Mouse (Mus musculus) liver, embryonic 15.5 days (tissue): ENCODE results near the gene Klf4. TPM values are rescaled to one million over a fixed set of nuclear protein-coding genes. Genes with fewer than 3 reads are reported as not detected.

Experiments used
- ATAC-seq: fragments of 200-750 bp; cut with Nextera tagmentation; 2 replicates; pipeline ENCODE4 v1.8.0; 2017; ENCODE audit warnings: moderate number of reproducible peaks, mild to moderate bottlenecking, moderate library complexity; ENCODE audit not compliant: insufficient read depth
- H3K27ac ChIP-seq: fragments of 300-500 bp; sonication (generic); replicated peaks from 2 replicates; pipeline ENCODE4 v1.5.1; 2015; ENCODE audit warnings: mild to moderate bottlenecking, inconsistent platforms
- H3K27me3 ChIP-seq: fragments of 300-500 bp; sonication (generic); 2 replicates; pipeline ENCODE4 v1.6.1; 2015; ENCODE audit warnings: mild to moderate bottlenecking, inconsistent platforms
- H3K36me3 ChIP-seq: fragments of 300-500 bp; sonication (generic); replicated peaks from 2 replicates; pipeline ENCODE4 v1.6.1; 2015; ENCODE audit warnings: moderate library complexity, mild to moderate bottlenecking, inconsistent platforms
- H3K4me1 ChIP-seq: fragments of 300-500 bp; sonication (generic); replicated peaks from 2 replicates; pipeline ENCODE4 v1.6.1; 2015; ENCODE audit warnings: inconsistent platforms
- H3K4me2 ChIP-seq: fragments of 300-500 bp; sonication (generic); 2 replicates; pipeline ENCODE4 v1.6.1; 2015; ENCODE audit warnings: moderate library complexity, mild to moderate bottlenecking, inconsistent platforms
- H3K4me3 ChIP-seq: fragments of 300-500 bp; sonication (generic); replicated peaks from 2 replicates; pipeline ENCODE4 v1.5.1; 2015; ENCODE audit warnings: mild to moderate bottlenecking, inconsistent platforms
- H3K9ac ChIP-seq: fragments of 300-500 bp; sonication (generic); 2 replicates; pipeline ENCODE4 v1.6.1; 2015; ENCODE audit warnings: moderate library complexity, mild to moderate bottlenecking, inconsistent platforms
- H3K9me3 ChIP-seq: fragments of 300-500 bp; sonication (generic); replicated peaks from 2 replicates; pipeline ENCODE4 v1.6.1; 2016; ENCODE audit warnings: inconsistent platforms
- WGBS: fragments of 180-500 bp; shearing (Covaris S2); methylation state at CpG from one replicate; pipeline ENCODE4 v1.1.7; 2015; ENCODE audit warnings: mixed read lengths; ENCODE audit not compliant: insufficient replicate concordance; 5-methylcytosine and 5-hydroxymethylcytosine counted together
- polyA plus RNA-seq: library from polyadenylated mRNA; unstranded; fragments of >200 nt; fragmentation: Nextera tagmentation; extraction: Ambion mirVana; gene quantifications from 2 replicates; pipeline ENCODE4 v1.2.1, GENCODE M21; 2015

Gene Klf4
- polyA plus RNA-seq, 1 experiment from 2014 or later = 0.79 TPM

DNA sequence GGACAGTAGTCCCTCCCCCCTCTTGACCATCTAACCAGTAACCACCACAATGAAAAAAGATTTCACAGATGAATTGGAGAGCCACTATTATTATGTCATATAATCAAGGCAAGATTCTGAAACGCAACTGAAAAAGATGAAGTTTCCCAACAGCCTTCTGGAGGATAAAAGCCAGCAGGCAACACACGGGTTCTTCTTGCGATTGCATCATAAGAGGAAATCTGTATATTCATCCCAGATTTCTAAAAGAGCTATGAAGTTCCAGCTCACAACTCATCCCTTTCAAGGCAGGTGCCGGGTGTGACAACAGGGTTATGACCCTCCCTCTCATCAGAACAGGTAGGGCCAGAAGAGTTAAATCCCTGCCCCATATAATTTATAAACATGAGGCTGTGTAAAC is 2.2 kb upstream of the Klf4 start:
- Histone ChIP-seq H3K9me3 (no peaks in the 10 kb centered on the region), H3K27me3 (peaks cover 79% of the 10 kb centered on the region), H3K9ac (no peak overlapping the region), H3K4me1 (peaks cover 7% of the 10 kb centered on the region), H3K27ac (no peak overlapping the region), H3K4me2 (no peak overlapping the region), H3K36me3 (no peaks in the 10 kb centered on the region), H3K4me3 (no peak overlapping the region)
- 49% methylated on average over 4 of the region's 4 CpGs for WGBS
- ATAC-seq = no peak

DNA sequence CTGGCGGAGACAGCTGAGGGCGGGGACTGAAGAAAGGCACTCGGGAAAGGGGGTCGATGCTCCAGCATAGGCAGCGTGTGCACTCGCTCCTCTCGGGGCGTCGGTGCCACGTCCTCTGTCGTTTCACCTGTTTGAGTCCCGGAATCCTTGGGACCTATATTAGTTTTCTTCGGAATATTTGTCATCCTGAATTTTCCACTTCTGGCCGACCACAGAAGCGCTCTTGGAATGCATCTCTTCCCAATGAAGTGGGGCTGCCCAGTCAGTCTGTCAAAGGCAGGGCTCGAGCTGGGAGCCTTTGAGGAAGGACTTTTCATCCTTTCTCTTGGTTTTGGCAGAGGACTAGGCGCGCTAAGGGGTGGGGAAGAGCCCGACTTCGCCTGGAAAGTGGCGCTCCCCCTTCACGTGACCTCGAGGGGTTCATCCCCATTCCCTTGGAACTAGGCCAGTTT is 1.6 kb upstream of the Klf4 start:
- Histone ChIP-seq H3K27me3 (peaks cover 86% of the 10 kb centered on the region), H3K4me2 (peak overlapping the region; percentile 74), H3K27ac (no peak overlapping the region), H3K4me1 (peaks cover 7% of the 10 kb centered on the region), H3K36me3 (no peaks in the 10 kb centered on the region), H3K4me3 (peak overlapping the region; percentile 55; the same call in 1 of the 2 replicates), H3K9ac (no peak overlapping the region), H3K9me3 (no peaks in the 10 kb centered on the region)
- no peak for ATAC-seq
- 5% methylated on average over 23 of the region's 23 CpGs for WGBS

DNA sequence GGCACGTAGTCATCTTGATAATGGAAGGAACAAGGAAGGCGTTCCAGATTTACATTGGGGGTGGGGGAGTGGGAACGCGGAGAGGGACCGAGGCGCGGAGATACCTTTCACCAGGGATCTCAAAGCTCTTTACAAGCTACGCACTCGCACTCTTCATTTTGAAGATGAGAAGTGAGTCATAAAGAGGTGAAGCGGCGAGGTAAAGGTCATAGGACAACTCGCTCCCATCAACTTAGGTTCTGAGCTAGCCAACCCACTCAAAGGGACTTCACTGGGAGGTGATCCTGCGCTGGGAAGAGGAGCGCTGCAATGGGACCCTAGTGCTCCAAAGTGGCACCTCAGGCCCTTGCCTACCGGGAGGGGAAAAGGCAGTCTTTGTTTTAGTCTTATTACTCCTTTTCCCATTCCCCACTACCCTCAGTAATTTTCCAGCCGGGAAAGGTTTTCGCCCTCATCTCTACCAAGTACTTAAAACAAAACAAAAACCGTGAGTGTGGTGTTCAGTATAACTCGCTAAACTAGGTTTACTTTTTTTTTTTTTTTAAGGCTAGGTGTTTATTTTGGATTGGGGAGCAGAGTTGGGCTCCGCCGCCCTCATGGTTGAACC is 1.0 kb upstream of the Klf4 start:
- Histone ChIP-seq H3K27me3 (peaks cover 86% of the 10 kb centered on the region), H3K36me3 (no peaks in the 10 kb centered on the region), H3K4me3 (peak overlapping the region; percentile 55), H3K9me3 (no peaks in the 10 kb centered on the region), H3K27ac (no peak overlapping the region), H3K4me2 (peak overlapping the region; percentile 74), H3K9ac (peak overlapping the region; percentile 18; the same call in 1 of the 2 replicates), H3K4me1 (peaks cover 7% of the 10 kb centered on the region)
- 2% methylated on average over 21 of the region's 21 CpGs for WGBS
- ATAC-seq = no peak

DNA sequence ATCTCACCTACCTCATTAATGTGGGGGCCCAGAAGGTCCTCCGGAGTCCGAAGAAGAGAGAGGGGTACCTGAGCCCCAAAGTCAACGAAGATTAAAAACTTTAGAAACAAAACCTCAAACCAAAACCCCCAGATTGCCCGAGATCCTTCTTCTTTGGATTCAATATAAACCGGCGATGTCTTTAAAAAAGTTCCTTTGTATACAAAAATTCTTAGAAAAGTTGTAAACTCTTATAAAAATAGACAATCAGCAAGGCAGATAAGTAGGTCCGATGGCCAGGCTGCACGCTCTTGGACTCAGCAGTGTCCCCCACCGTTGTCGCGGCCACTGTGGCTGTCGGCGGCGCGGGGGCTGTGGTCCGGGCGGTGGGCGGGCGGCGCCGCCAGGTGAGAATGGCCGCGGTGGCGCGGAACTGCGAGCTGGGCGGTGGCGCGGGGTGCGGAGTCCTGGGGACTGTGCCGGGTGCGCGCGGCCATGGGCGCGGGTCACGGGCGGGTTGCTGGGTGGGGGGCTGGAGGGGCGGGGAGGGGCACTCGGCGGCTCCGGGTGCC is 335 bp downstream of the Klf4 start:
- no peak overlapping the region for H3K9ac ChIP-seq
- peaks cover 7% of the 10 kb centered on the region for H3K4me1 ChIP-seq
- no peaks in the 10 kb centered on the region for H3K36me3 ChIP-seq
- H3K4me3 ChIP-seq = peak overlapping the region; percentile 55
- peaks cover 88% of the 10 kb centered on the region for H3K27me3 ChIP-seq
- H3K27ac ChIP-seq = no peak overlapping the region
- WGBS = under 1% methylated on average over 41 of the region's 42 CpGs
- peak; percentile 27 for ATAC-seq
- peak overlapping the region; percentile 74 for H3K4me2 ChIP-seq
- H3K9me3 ChIP-seq = no peaks in the 10 kb centered on the region

DNA sequence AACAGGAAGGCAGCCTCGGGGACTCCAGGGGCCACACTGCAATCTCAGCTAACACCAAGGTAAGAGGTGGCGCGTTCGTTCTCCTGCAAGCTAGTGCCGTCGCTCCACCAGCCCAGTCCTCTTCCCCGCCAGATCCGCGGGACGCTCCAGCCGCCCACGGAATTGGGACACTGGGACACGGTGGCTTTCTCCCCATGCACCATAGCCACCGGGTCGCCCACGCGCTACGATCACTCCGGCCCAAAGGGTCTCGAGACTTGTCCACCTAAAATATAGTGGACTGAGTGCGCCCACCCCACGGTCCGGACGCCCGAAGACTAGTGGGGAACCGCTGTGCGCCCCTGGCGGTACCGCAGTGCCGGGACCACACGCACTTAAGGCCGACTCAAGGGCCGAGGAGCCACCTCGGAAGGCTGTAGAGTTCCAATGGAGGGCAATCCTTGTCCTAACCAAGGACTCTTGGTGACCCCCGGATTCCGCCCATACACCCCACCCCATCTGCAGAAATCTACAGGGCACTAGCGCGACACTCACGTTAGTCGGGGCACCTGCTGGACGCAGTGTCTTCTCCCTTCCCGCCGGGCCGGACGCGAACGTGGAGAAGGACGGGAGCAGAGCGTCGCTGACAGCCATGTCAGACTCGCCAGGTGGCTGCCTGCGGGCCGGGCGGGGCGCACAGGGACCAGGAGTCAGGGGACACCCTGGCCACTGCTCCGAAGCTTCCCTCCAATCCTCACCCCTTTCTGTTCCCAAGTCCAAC is 990 bp downstream of the Klf4 start:
- WGBS = 1% methylated on average over 56 of the region's 56 CpGs
- no peak overlapping the region for H3K9ac ChIP-seq
- H3K4me1 ChIP-seq = peaks cover 7% of the 10 kb centered on the region
- H3K4me2 ChIP-seq = peak overlapping the region; percentile 74
- peaks cover 81% of the 10 kb centered on the region for H3K27me3 ChIP-seq
- no peak overlapping the region for H3K27ac ChIP-seq
- no peak for ATAC-seq
- no peaks in the 10 kb centered on the region for H3K9me3 ChIP-seq
- no peaks in the 10 kb centered on the region for H3K36me3 ChIP-seq
- peak overlapping the region; percentile 55 for H3K4me3 ChIP-seq

DNA sequence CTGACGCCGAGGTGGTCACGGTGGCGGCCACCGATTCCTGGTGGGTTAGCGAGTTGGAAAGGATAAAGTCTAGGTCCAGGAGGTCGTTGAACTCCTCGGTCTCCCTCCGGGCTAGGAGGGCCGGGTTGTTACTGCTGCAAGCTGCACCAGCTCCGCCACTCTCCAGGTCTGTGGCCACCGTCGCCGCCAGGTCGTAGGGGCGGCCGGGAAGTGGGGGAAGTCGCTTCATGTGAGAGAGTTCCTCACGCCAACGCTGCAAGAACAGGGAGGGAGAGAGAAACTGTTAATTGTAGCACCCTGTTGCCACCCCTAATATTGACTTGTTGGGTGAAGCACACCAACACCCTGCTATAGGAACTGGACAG is 1.6 kb downstream of the Klf4 start:
- H3K4me1 ChIP-seq = peaks cover 7% of the 10 kb centered on the region
- no peak for ATAC-seq
- H3K4me3 ChIP-seq = peak overlapping the region; percentile 55
- H3K9ac ChIP-seq = no peak overlapping the region
- WGBS = 1% methylated on average over 20 of the region's 20 CpGs
- no peaks in the 10 kb centered on the region for H3K9me3 ChIP-seq
- H3K27me3 ChIP-seq = peaks cover 76% of the 10 kb centered on the region
- no peak overlapping the region for H3K27ac ChIP-seq
- H3K4me2 ChIP-seq = peak overlapping the region; percentile 74
- H3K36me3 ChIP-seq = no peaks in the 10 kb centered on the region

DNA sequence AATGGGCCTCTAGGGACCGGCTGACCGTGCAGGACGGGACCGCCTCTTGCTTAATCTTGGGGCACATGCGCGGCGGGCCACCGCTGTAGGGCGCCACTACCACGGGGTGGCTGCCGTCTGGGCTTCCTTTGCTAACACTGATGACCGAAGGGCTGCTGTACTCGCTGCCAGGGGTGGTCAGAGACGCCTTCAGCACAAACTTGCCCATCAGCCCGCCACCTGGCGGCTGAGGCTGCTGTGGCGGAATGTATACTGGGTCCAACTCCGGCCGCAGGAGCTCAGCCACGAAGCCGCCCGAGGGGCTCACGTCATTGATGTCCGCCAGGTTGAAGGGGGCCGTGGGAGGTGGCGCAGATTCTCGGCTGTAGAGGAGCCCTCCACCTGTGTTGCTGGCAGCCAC is 2.0 kb downstream of the Klf4 start:
- H3K9me3 ChIP-seq = no peaks in the 10 kb centered on the region
- no peak overlapping the region for H3K27ac ChIP-seq
- H3K4me3 ChIP-seq = peak overlapping the region; percentile 55
- 1% methylated on average over 27 of the region's 27 CpGs for WGBS
- peaks cover 71% of the 10 kb centered on the region for H3K27me3 ChIP-seq
- H3K4me2 ChIP-seq = peak overlapping the region; percentile 74
- H3K9ac ChIP-seq = no peak overlapping the region
- no peak for ATAC-seq
- no peaks in the 10 kb centered on the region for H3K36me3 ChIP-seq
- peaks cover 7% of the 10 kb centered on the region for H3K4me1 ChIP-seq

DNA sequence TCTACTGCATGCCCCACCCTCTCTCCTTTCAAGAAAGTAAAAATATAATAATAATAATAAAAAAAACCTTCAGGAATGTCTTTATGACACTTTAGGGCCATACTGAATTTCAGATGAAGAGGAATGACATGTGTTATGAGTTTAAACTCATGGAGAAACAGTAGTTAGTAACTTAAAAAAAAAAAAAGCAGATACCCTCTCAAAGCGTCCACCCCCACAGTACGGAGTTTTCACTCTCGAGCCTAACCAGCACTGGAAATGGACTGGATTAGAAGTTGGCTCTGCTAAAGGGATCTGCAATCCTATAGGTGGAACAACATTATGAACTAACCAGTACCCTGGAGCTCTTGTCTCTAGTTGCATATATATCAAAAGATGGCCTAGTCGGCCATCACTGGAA is 3.9 kb downstream of the Klf4 start:
- Histone ChIP-seq H3K4me1 (peaks cover 7% of the 10 kb centered on the region), H3K9me3 (no peaks in the 10 kb centered on the region), H3K9ac (no peak overlapping the region), H3K36me3 (no peaks in the 10 kb centered on the region), H3K27me3 (peaks cover 56% of the 10 kb centered on the region), H3K4me2 (no peak overlapping the region), H3K27ac (no peak overlapping the region), H3K4me3 (no peak overlapping the region)
- WGBS = 65% methylated on average over 4 of the region's 4 CpGs
- ATAC-seq = no peak

DNA sequence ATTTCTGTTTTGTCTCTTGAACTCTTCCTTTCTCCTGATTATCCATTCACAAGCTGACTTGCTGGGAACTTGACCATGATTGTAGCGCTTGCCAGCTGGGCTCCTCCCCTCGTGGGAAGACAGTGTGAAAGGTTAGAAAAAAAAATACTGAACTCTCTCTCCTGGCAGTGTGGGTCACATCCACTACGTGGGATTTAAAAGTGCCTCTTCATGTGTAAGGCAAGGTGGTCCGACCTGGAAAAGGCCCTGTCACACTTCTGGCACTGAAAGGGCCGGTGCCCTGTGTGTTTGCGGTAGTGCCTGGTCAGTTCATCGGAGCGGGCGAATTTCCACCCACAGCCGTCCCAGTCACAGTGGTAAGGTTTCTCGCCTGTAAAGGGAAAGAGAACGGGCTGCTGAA is 4.3 kb downstream of the Klf4 start:
- no peak overlapping the region for H3K4me3 ChIP-seq
- H3K4me2 ChIP-seq = no peak overlapping the region
- peaks cover 7% of the 10 kb centered on the region for H3K4me1 ChIP-seq
- H3K27ac ChIP-seq = no peak overlapping the region
- H3K9me3 ChIP-seq = no peaks in the 10 kb centered on the region
- H3K36me3 ChIP-seq = no peaks in the 10 kb centered on the region
- H3K9ac ChIP-seq = no peak overlapping the region
- H3K27me3 ChIP-seq = peaks cover 52% of the 10 kb centered on the region
- ATAC-seq = no peak
- 73% methylated on average over 12 of the region's 12 CpGs for WGBS

DNA sequence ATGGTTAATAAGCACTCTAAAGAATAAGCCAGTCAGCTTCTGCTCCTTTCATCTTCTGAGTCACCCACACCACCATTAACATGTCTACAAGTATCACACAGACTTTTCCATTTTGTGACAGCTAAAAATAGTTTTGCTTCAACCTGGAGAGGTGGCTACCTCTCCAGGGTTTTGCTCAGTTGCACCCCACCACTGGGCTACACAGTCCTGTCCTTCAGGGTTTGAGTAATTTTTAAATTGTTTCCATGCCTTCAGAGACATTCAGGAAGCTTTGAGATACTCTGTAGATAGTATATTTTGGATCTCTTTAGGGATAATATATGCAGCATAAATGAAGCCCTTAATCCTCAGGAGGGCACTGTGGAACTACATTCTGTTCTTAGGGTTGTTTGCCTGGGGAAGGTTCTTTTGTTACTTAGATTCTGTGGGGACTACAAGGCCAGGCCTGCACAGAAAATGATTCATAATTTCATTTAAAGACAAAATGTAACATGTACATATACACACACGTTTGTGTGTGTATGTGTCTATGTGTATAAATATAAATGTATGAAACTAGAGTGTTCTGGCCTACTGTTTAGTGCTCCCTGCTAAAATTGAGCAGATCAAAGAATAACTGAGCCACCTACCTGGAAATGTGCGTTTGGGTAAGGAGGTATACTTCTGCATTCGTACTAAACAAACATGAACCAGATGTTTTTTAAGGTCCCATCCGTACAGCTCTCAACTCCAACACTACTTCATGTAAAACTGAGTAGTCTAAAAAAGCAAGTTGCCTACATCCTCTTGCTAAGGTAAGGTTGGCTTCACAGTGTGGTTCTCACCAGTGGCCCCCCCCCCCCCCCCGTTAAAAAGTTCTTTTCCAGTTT is 5.8 kb downstream of the Klf4 start:
- Histone ChIP-seq H3K4me1 (peaks cover 5% of the 10 kb centered on the region; the same call in 1 of the 2 replicates), H3K27me3 (peaks cover 41% of the 10 kb centered on the region), H3K27ac (no peak overlapping the region), H3K36me3 (no peaks in the 10 kb centered on the region), H3K4me3 (no peak overlapping the region), H3K4me2 (no peak overlapping the region), H3K9ac (no peak overlapping the region), H3K9me3 (no peaks in the 10 kb centered on the region)
- ATAC-seq = no peak
- 54% methylated on average over 5 of the region's 5 CpGs for WGBS

DNA sequence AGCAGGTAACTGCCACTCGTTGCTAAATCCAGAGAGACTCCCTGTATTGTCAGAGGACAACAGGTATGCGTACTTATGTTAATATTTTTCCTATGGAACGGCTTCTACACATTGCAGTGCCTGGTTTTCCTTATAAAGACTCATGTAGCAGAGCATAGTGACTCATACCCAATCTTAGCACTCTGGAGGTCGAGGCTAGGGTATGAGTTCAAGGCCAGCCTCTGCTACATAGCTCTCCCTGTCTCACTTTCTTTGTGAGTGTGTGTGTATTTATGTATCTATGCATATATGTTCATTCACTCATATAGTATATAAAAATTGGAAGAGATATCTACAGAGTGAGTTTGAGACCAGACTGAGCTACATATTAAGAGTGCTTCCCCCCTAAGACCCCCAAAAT is 8.3 kb downstream of the Klf4 start:
- Histone ChIP-seq H3K4me1 (no peaks in the 10 kb centered on the region), H3K27ac (no peak overlapping the region), H3K27me3 (peaks cover 19% of the 10 kb centered on the region), H3K9me3 (no peaks in the 10 kb centered on the region), H3K4me2 (no peak overlapping the region), H3K9ac (no peak overlapping the region), H3K36me3 (no peaks in the 10 kb centered on the region), H3K4me3 (no peak overlapping the region)
- ATAC-seq = no peak
- 42% methylated on average over 4 of the region's 4 CpGs for WGBS
